Mouse (Mus musculus) stomach, embryonic 14.5 days (tissue): ENCODE measurements around the gene Cib1. TPM values are rescaled to one million over a fixed set of nuclear protein-coding genes. Genes with fewer than 3 reads are reported as not detected.

Experiments
- ATAC-seq: fragments of 200-750 bp; cut with Nextera tagmentation; 2 replicates; pipeline ENCODE4 v1.8.0; 2017; ENCODE audit warnings: low read depth, moderate TSS enrichment; ENCODE audit not compliant: insufficient number of reproducible peaks, insufficient read depth, low FRiP score
- H3K27ac ChIP-seq: fragments of 300-500 bp; sonication (generic); 2 replicates; pipeline ENCODE4 v1.5.1; 2014; ENCODE audit warnings: mild to moderate bottlenecking, low read length, moderate library complexity, mixed read lengths
- H3K27me3 ChIP-seq: fragments of 300-500 bp; sonication (generic); 2 replicates; pipeline ENCODE4 v1.6.1; 2014; ENCODE audit warnings: low read length, control low read depth, mixed read lengths; ENCODE audit not compliant: control insufficient read depth, insufficient read depth
- H3K36me3 ChIP-seq: fragments of 300-500 bp; sonication (generic); 2 replicates; pipeline ENCODE4 v1.6.1; 2014; ENCODE audit warnings: mild to moderate bottlenecking, control low read depth, low read length, moderate library complexity, mixed read lengths; ENCODE audit not compliant: control insufficient read depth, insufficient read depth
- H3K4me1 ChIP-seq: fragments of 300-500 bp; sonication (generic); 2 replicates; pipeline ENCODE4 v1.6.1; 2014; ENCODE audit warnings: low read length, control low read depth, mixed read lengths; ENCODE audit not compliant: control insufficient read depth, insufficient read depth
- H3K4me2 ChIP-seq: fragments of 300-500 bp; sonication (generic); replicated peaks from 2 replicates; pipeline ENCODE4 v1.6.1; 2014; ENCODE audit warnings: low read depth, low read length, control low read depth
- H3K4me3 ChIP-seq: fragments of 300-500 bp; sonication (generic); 2 replicates; pipeline ENCODE4 v1.5.1; 2014; ENCODE audit warnings: low read depth, low read length, control low read depth
- H3K9ac ChIP-seq: fragments of 300-500 bp; sonication (generic); replicated peaks from 2 replicates; pipeline ENCODE4 v1.6.1; 2014; ENCODE audit warnings: low read depth, mild to moderate bottlenecking, control low read depth, low read length, moderate library complexity, mixed read lengths
- H3K9me3 ChIP-seq: fragments of 300-500 bp; sonication (generic); 2 replicates; pipeline ENCODE4 v1.6.1; 2016; ENCODE audit warnings: low read depth, low read length, control low read depth; ENCODE audit not compliant: control insufficient read depth
- WGBS: fragments of 180-500 bp; shearing (Covaris S2); extraction: QIAGEN DNeasy Blood & Tissue Kit; methylation state at CpG from one replicate; pipeline ENCODE4 v1.1.7; 2014; 5-methylcytosine and 5-hydroxymethylcytosine counted together
- polyA plus RNA-seq: library from polyadenylated mRNA; unstranded; fragments of >200 nt; fragmentation: Nextera tagmentation; extraction: Ambion mirVana; gene quantifications from 2 replicates; pipeline ENCODE4 v1.2.1, GENCODE M21; 2014

Cib1 gene
- polyA plus RNA-seq, 1 experiment from 2014 or later, result 112 TPM

DNA sequence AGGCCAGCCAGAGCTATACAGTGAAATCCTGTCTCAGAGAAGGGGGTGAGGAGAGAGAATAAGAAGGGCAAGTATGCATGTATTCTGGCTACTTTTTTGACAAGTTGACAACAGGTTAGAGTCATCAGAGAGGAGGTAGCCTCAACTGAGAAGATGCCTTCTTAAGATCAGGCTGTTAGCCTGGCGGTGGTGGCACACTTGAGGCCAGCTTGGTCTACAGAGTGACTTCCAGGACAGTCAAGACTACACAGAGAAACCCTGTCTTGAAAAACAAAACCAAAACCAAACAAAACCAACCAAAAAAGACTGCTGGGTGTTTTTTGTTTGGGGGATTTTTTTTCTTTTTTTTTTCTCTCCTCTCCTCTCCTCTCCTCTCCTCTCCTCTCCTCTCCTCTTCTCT, 49.1 kb downstream of the Cib1 start:
- H3K36me3 ChIP-seq, result no peaks in the 10 kb centered on the region
- H3K27ac ChIP-seq, result no peak overlapping the region
- WGBS, result 95% methylated on average over 1 of the region's 1 CpGs
- H3K27me3 ChIP-seq, result no peaks in the 10 kb centered on the region
- no peaks in the 10 kb centered on the region for H3K9me3 ChIP-seq
- H3K4me1 ChIP-seq, result peaks cover 12% of the 10 kb centered on the region
- no peak for ATAC-seq
- H3K4me3 ChIP-seq, result no peak overlapping the region
- H3K4me2 ChIP-seq, result no peak overlapping the region
- H3K9ac ChIP-seq, result no peak overlapping the region

DNA sequence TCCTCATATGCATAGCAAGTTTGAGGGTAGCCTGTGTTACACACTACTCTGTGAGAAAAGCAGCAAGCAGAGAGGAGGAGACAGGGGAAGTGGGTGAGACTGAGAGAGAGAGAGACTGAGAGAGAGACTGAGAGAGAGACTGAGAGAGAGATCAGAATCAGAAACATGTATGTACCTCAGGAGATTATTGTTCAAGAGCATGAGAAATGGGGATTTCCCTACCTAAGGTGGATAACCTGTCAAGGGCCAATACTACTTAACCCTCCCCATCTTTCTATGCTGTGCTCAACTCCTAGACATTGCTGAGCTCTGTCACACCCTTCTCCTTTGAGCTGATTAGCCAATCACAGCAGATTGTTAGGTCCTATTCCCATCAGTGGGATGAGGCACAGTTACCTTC, 50.5 kb downstream of the Cib1 start:
- Histone ChIP-seq H3K4me1 (peaks cover 5% of the 10 kb centered on the region; the same call in 1 of the 2 replicates), H3K9ac (no peak overlapping the region)
- ATAC-seq, result no peak

DNA sequence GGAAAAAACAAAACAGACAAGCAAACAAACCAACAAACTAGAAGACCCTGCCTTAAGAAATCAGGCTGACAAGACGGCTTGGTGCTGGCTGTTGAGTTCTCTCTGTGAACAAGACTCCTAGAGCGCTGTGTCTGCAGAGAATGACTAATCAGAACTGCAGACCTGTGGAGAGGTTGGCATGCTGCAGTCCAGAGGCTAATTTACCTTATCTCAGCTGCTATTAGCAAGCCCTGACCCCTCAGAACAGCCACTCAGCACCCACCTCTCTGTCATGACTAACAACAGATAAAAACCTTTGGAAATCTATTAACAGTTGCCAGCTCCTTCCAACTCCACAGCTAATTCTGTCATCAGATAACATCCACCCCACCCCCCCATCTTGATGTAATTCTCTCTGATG, 51.5 kb downstream of the Cib1 start:
- WGBS, result 40% methylated on average over 2 of the region's 2 CpGs
- Histone ChIP-seq H3K36me3 (no peaks in the 10 kb centered on the region), H3K9me3 (peaks cover 3% of the 10 kb centered on the region; the same call in 1 of the 2 replicates), H3K27me3 (no peaks in the 10 kb centered on the region), H3K4me1 (peaks cover 5% of the 10 kb centered on the region; the same call in 1 of the 2 replicates), H3K4me2 (no peak overlapping the region), H3K9ac (no peak overlapping the region), H3K4me3 (no peak overlapping the region), H3K27ac (no peak overlapping the region)
- no peak for ATAC-seq

More for the DNA sequence above, 50.5 kb downstream of the Cib1 start:
- Histone ChIP-seq H3K36me3 (no peaks in the 10 kb centered on the region), H3K4me3 (no peak overlapping the region), H3K27ac (no peak overlapping the region), H3K27me3 (no peaks in the 10 kb centered on the region), H3K9me3 (peaks cover 3% of the 10 kb centered on the region; the same call in 1 of the 2 replicates), H3K4me2 (no peak overlapping the region)

DNA sequence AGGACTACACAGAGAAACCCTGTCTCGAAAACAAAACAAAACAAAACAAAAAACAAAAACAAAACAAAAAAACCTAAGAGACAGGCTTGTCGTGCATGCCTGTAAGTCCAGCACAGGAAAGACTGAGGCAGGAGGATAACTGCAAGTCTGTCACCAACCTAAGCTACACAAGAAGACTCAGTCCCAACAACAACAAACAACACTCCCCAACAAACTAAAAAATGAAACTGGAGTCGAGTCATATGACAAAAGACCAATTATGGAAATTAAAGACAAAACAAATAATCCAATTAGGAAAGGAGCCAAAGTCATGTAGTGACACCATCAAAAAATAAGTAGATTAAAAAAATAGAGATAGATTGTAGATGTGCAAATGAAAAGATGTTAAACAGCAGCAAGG, 52.4 kb downstream of the Cib1 start:
- WGBS, result 83% methylated on average over 3 of the region's 3 CpGs

DNA sequence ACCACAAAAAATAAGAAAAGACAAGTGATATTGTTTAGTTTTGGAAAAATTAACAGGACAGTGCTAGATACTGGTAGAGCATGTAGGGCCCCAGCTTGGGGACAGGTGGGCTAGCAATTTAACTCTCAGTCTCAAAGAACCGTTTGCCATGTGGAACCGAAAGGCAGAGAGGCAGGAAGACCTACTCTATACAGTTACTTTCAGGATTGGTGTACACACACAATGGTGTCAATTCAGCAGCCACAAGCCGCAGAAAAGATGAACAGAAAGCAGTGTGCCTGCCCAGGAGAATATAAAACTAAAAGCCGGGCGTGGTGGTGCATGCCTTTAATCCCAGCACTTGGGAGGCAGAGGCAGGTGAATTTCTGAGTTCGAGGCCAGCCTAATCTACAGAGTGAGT, 52.8 kb downstream of the Cib1 start:
- ATAC-seq, result no peak

More for the DNA sequence above, 52.4 kb downstream of the Cib1 start:
- no peaks in the 10 kb centered on the region for H3K27me3 ChIP-seq
- H3K4me1 ChIP-seq, result peaks cover 5% of the 10 kb centered on the region; the same call in 1 of the 2 replicates
- no peak overlapping the region for H3K4me3 ChIP-seq
- no peak overlapping the region for H3K27ac ChIP-seq
- peaks cover 3% of the 10 kb centered on the region; the same call in 1 of the 2 replicates for H3K9me3 ChIP-seq
- H3K4me2 ChIP-seq, result no peak overlapping the region
- no peak overlapping the region for H3K9ac ChIP-seq
- no peak for ATAC-seq
- H3K36me3 ChIP-seq, result no peaks in the 10 kb centered on the region

DNA sequence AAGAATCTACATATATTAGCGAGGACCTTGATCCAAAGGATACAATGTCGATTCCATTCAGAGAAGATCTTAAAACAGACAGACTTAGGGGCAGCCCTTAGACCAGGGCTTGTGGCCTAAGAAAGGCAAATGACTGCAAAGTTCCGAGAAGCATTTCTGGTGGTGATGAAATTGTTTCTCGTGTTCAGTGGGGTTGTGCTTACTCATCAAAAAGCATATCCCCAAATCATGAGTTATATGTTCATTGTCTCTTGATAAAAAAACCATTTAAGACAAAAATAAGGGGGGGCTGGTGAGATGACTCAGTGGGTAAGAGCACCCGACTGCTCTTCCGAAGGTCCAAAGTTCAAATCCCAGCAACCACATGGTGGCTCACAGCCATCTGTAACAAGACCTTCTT, 53.3 kb downstream of the Cib1 start:
- no peak overlapping the region for H3K9ac ChIP-seq
- peaks cover 3% of the 10 kb centered on the region; the same call in 1 of the 2 replicates for H3K9me3 ChIP-seq
- H3K4me2 ChIP-seq, result no peak overlapping the region
- 84% methylated on average over 6 of the region's 6 CpGs for WGBS
- H3K27ac ChIP-seq, result no peak overlapping the region
- no peak overlapping the region for H3K4me3 ChIP-seq
- H3K36me3 ChIP-seq, result no peaks in the 10 kb centered on the region
- no peak for ATAC-seq
- H3K27me3 ChIP-seq, result no peaks in the 10 kb centered on the region
- no peaks in the 10 kb centered on the region for H3K4me1 ChIP-seq

More for the DNA sequence above, 52.8 kb downstream of the Cib1 start:
- Histone ChIP-seq H3K4me2 (no peak overlapping the region), H3K36me3 (no peaks in the 10 kb centered on the region), H3K9me3 (peaks cover 3% of the 10 kb centered on the region; the same call in 1 of the 2 replicates), H3K9ac (no peak overlapping the region), H3K27ac (no peak overlapping the region), H3K4me3 (no peak overlapping the region), H3K4me1 (peaks cover 2% of the 10 kb centered on the region; the same call in 1 of the 2 replicates), H3K27me3 (no peaks in the 10 kb centered on the region)
- WGBS, result 86% methylated on average over 6 of the region's 6 CpGs

DNA sequence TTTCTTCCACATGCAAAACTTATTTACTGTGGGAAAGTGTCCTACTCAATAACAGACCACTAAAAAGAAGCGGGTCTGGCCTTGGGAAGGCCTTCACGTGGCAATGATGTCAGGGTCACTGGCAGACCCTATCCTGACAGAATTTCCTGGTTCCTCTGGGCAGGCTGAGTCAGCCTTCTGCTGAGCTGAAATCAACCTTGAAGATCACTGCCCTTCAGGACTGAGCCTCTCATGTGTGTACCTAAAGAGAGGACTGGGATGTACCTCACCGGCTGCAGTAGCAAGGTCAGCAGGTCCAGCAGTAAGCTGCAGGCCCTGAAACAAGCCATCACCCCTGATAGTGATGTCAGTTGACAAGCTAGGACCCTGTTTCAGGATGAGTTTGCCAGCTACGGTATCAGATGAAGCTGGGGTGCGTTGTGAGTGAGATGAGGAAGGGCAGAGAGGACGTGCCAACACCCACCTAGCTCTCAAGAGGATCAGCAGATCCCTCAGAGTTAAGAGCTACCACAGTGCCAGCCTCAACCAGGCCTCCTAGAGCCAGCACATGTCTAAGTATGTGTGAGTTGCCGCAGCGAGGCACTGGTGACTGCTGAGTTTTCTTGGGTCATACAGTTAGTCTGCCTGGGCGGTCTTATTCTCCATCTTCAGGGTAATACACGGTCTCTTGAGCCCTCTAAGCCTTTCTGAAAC, 54.4 kb downstream of the Cib1 start:
- no peaks in the 10 kb centered on the region for H3K36me3 ChIP-seq
- H3K27ac ChIP-seq, result no peak overlapping the region
- H3K27me3 ChIP-seq, result no peaks in the 10 kb centered on the region
- peaks cover 3% of the 10 kb centered on the region; the same call in 1 of the 2 replicates for H3K9me3 ChIP-seq
- WGBS, result 86% methylated on average over 10 of the region's 10 CpGs
- no peak overlapping the region for H3K9ac ChIP-seq
- ATAC-seq, result no peak
- H3K4me2 ChIP-seq, result no peak overlapping the region
- no peak overlapping the region for H3K4me3 ChIP-seq
- H3K4me1 ChIP-seq, result no peaks in the 10 kb centered on the region

DNA sequence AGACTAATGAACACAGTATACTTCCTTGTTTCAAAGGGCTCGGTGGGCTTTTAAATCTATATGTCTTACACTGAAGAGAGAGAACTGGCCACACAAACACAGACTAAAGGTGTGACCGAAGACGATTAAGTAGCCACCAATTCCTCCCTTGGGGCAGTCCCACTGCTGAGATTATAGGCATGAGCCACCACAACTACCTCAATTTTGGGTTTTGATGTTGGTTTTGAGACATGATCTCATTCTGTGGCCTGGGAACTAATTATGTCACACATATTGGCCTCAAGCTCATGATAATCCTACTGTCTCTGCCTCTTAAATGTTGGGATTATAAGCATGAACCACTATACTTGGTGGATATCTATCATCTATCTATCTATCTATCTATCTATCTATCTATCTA, 55.2 kb downstream of the Cib1 start:
- H3K36me3 ChIP-seq, result no peaks in the 10 kb centered on the region
- no peak overlapping the region for H3K4me3 ChIP-seq
- no peak overlapping the region for H3K9ac ChIP-seq
- H3K4me1 ChIP-seq, result no peaks in the 10 kb centered on the region
- H3K27me3 ChIP-seq, result no peaks in the 10 kb centered on the region
- 90% methylated on average over 3 of the region's 3 CpGs for WGBS
- ATAC-seq, result no peak
- H3K4me2 ChIP-seq, result no peak overlapping the region
- H3K9me3 ChIP-seq, result peaks cover 3% of the 10 kb centered on the region; the same call in 1 of the 2 replicates
- H3K27ac ChIP-seq, result no peak overlapping the region
